Mouse (Mus musculus): Measurements from ENCODE around the gene Ccdc93.
A peak's percentile ranks its signal among the peaks of the same experiment; 100 is the strongest.

Ccdc93 gene

GRCm38 (mm10) chr1:121430938-121431928 lies at the start of gene Ccdc93:
Gene Ccdc93 (plus strand): TSS chr1:121431049.
- DNase-seq (ENCODE audit: low read depth), result peak; percentile 91

GRCm38 (mm10) chr1:121381562-121381961 lies 49.3 kb upstream of the Ccdc93 start:
- no peak for DNase-seq (ENCODE audit: low read depth)

DNA sequence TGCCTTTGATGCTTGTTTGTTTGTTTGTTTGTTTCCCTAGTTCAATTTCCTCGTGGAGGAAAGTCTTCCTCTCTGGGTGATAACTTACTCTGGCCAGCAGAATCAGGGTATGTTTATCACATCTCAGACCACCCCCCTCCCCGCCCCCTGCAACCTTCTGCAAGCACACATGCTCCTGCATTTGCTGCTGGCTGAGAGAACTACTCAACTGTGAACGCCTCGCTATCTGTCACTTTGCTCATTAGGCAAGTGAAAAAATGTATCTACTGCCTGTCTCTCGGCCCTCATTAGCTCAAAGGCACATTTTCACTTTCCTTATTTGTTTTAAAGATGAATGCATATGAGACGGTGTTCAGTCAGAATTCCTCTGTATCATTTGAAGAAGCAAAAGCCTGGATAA lies 42.5 kb upstream of the Ccdc93 start:
- DNase-seq (ENCODE audit: low read depth), result no peak

DNA sequence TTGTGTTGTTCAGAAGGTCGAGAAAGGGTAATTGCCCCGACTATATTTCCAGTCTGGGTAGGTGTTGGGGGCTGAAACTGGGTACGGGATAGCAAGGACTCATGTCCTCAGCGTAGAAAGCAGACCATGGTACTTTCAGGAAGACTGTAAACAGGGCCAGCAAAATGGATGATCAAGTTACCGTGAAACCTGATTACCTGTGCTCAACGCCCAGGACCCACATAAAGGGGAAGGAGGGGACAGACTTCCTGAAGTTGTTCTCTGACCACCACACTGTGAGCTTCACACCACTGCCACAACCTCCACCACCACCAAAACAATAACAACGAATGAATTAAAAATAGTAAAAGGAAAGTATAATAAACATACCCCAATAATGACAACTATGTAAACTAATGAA lies 42.1 kb upstream of the Ccdc93 start:
- no peak for DNase-seq (ENCODE audit: low read depth)

DNA sequence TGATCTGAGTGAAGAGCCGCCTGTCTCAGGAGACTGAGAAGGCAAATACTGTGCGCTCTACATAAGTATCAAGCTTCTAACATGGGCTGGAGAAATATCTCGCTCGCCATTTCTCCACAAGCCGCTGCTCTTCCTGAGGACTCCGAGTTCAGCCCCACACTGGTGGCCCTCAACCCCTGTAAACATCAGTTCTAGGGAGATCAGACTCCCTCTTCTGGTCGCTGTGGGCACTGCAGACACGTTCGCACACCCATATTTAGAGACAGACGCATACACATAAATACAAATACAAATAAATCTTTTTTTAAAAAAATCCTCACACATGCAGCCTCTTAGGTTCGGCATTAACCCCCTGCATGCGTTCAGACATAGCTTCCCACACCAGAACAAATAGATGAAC lies 41.3 kb upstream of the Ccdc93 start:
- peak; percentile 10 for DNase-seq (ENCODE audit: low read depth)

DNA sequence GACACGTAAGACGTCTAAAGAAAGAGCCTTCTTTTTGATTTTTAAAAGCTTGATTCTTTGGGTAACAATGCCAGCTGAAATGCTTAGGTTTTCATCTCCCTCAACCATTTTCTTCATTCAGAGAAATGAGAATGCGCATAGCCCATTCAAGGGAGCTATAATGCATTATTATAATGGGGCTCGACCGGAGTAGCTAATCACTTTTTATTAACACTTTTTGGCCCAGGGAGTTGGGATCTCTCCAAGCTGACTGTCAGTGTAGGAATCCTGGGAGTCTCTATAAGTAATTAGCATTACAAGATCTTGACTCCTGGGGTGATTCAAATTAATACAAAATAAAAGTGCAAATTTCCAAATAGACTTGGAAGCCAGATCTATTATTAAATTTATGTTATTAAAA lies 40.8 kb upstream of the Ccdc93 start:
- no peak for DNase-seq (ENCODE audit: low read depth)

DNA sequence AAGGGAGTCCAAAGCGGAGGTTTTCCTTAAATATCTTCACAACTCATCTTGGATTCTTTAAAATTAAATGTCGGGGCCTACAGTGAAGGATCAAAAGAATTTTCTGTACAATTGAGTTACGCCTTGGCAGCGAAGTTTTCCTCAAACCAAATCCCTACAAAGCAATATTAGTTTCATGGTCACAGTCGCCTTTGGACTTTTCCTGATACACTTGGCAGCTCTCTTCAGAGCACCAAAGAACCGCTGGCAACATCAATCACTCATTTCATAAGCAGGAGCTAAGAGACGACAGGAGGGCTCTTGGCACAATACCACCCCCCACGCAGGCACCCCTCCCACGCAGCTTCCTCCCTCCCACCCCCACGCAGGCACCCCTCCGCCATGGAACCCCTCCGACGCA lies 40.4 kb upstream of the Ccdc93 start:
- DNase-seq (ENCODE audit: low read depth), result no peak

DNA sequence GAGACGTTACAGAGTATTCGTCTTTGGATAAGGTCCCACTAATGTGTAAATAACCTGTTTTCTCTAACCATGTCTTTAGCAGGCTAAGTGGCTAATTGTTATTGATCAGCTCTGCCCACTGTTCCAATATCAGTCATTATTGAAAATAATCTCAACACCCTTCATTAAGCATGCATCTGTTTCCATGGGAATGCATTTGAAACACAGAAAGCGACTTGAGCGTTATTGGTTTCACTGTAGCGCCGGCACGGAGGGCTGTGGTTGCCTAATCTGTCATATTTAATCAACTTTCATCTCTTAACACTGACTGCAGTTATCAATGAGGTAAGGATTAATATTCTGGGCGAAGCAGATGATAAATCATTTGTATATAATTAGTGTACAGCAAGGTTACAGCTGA lies 40.0 kb upstream of the Ccdc93 start:
- no peak for DNase-seq (ENCODE audit: low read depth)

DNA sequence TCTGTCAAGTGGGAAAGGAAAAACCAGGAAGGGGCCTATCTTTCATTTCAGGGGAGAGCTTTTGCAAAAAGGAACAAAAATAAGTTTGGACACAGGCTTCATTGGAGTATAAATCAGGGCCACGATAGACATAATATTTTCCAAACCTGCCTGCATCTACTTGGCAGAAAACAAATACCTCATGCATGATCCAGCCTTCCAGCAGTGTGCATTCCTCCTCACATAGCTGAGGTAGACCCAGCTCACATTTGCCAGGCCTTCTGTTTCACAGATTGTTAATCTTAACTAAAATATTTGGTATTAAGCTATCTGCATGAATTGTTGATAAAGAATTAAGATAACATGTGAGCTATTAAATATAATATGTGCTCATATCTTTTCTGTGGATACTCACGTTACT lies 37.7 kb upstream of the Ccdc93 start:
- DNase-seq (ENCODE audit: low read depth), result no peak

DNA sequence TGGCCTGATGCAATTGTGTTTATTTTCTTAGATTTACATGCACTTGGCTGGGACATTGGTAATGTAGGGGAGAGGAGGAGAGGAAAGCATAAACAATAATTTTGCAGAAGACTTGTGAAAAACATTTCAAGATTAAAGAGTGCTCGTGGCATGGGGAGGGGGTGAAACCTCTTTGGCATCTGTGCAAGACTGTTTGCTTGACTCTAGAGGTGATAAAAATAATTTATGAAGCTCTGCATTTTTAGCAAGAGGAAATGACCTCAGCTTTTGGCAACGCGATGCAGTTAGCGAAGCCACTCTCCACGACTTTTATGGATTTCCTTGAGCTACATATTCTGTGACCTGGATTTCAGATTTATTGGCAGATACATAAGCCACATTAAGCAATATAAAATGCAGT lies 36.1 kb upstream of the Ccdc93 start:
- no peak for DNase-seq (ENCODE audit: low read depth)

DNA sequence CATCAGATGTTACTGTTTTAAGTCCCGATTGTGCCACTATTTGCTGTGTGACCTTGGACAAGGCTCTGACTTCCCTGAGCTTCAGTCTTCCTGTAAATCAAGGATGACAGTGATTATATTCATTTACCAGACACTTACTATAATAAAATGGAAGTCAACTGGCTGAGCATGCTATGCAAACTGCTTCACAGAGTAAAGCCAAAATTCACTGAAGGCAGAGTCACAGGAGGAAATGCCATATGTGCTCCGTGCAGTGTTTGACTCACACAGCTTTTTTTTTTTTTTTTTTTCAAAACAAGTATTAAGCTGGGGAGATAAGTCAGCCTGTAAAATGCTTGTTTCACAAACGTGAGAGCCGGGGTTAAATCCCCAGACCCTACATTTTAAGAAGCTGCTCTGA lies 34.3 kb upstream of the Ccdc93 start:
- no peak for DNase-seq (ENCODE audit: low read depth)

GRCm38 (mm10) chr1:121398231-121398630 lies 32.6 kb upstream of the Ccdc93 start:
- no peak for DNase-seq (ENCODE audit: low read depth)

DNA sequence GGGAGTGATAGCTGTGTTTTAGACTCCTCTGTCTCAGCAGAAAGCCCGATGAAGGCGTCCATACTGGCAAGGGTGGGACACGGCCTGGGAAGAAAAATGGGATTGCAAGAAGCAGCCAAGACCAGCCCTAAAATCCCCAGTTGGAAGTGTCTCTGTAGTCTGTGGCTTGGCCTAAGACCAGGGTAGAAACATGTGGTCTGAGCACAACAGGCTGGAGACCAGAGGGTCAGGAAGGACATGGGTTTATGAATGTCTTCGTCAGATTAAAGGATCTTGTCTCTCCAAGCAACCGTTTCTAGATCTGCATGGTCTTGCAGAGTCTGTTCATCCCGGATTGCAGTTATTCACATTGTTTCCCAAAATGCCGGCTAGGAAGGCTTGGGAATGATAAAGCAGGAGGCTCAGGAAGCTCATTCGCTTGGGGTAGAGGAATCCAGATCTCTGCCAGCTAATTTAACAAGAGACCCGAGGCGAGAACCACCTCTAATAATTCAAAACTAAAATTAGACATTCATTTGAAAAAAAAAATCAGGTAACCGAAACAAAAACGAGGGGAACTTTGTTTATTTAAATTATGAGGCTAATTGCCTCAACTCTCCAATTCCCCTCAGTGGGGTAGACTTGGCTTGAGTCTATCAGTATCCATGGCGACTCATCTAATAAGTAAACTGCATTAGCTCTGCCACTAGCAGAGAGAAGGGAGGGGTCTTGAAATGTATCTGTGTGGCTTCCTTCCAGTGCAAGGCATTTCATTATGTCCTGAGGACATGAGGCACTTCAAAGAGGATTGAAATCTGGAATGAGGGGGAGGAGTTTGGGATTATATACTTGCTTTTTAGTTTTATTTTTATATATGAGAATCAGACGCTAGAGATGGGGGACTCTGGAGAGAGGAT lies 31.6 kb upstream of the Ccdc93 start:
- no peak for DNase-seq (ENCODE audit: low read depth)

DNA sequence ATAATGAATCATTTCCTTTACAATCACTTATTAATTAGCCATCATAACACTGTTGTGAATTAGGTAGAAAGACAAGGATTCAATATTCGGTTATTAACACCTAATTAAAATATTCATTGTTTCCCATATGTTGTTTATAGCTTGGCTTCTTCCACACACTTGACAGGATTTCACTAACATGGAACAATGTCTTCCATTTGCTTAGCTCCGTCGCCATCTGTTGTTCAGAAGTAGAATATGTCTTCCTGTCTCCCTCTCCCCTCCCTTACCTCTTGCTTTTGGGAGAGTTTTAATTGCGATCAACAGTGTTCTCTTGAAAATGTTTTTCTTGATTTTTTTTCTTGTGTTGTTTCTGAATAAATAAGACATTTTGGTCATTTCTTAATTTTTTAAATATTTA lies 30.6 kb upstream of the Ccdc93 start:
- DNase-seq (ENCODE audit: low read depth), result peak; percentile 69

DNA sequence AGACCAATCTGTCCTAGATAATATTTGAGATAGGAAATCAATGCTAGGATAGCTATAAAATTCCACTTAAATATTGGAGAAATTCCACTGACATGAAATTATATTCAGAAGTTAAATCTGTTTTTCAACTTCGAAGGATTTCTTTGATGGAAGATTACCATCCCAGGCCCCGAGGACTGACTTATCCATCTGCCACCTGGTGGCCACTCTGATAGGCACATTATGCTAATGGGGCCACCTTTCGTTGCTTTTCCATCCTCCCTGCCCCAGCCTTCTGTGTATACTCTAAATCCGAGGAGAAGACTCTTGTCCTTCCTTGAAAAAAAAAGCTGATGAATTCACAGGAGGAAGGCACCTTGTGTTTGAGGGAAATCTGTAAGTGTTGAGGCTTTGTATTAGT lies 11.8 kb upstream of the Ccdc93 start:
- DNase-seq (ENCODE audit: low read depth), result peak; percentile 38

- DNase-seq (ENCODE audit: low read depth), result no peak
Observed at GRCm38 (mm10) chr1:121419569-121420265, 11.1 kb upstream of the Ccdc93 start.

DNA sequence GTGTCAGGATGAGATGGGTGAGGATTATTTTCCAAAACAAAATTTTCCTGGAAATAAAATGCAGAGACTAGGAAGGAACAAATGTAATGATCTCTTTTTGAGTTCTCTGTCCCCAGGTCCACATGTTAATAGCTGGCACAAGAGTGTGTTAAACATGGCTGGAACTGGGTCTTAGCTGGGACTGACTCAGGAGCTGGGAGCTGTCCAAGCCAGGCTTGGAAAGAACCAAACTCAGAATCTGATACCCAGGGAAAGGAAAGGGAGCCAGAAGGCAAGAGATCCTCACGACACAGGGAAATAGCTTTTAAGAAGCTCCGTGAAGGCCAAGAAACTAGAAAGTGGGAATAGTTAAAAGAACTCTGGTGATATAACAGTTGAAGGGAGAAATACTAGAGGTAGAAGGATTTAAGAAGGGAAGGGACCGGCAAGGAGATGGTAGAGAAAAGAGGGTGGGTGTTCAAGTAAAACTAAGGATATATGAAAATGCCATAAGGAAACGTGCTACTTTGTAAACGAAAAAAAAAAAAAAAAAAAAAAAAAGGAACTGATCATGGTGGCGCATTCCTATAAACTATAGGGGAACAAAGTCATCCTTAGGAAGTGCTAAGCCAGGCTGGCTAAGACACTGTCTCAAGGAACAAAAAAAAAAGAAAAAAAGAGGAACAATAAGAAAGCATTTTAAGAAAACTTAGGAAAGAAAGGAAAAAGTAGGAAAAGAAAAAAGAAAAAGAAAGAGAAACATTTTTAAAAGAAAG lies 489 bp upstream of the Ccdc93 start:
- DNase-seq (ENCODE audit: low read depth), result peak; percentile 11

GRCm38 (mm10) chr1:121435981-121436380 lies 5.1 kb downstream of the Ccdc93 start:
- DNase-seq (ENCODE audit: low read depth), result no peak

DNA sequence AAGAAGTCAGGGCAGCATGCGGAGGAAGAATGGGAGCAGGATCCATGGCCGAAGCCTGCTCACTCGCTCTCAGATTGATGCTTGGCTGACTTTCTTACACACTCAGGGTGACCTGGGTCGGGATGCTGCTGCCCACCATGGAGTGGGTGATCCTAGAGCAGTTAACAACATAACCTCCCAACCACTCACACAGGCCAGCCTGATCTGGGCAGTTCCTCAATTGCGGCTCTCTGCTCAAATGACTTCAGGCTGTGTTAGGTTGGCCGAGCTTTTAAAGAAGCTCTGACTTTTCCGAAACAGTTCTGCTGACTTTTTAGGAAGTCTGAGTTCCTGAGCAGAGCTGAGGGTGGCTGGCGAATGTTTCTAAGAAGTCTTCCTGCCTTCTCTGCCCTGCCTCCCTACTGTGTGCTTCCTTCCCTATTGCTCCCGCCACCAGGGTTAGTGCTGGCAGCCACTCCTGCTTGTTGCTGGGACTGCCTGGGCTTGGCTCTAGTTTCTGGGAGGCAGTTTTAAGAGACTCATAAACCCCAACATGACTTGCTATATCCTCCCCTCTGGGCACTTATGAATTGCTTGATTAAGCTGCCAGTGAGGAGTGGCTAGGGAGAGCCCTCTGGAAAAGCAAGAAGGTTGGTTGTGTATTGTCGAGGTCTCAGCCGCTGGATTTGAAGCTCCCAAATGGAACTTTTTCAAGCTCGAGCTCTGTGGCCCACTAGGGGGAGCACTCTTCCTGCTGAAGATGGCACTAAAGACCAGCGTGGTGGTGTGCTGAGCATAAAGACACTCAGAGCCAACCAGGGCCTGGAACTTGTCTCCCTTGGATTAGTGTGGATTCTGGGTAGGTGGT lies 9.9 kb downstream of the Ccdc93 start:
- peak; percentile 74 for DNase-seq (ENCODE audit: low read depth)

- DNase-seq (ENCODE audit: low read depth), result no peak
Observed at GRCm38 (mm10) chr1:121444147-121444546, 13.3 kb downstream of the Ccdc93 start.

DNA sequence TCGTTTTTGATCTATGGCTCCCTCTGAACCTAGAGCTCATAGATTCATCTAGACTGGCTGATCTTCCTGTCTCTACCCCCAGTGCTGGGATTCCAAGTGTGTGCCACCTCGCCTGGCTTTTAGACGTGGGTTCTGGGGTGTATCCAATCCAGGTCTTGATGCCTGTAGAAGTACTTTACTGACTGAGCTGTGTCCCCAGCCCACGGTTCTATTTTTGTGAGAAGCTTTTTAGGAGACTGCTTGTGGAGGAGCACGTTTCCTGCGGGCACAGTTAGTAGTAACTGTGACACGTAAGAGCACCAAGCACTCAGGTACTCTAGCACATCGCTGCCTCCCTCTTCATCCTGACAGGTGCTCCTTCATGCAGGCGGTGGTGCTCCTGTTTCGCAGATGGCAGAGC lies 16.4 kb downstream of the Ccdc93 start:
- DNase-seq (ENCODE audit: low read depth), result no peak

Measured in 416B (cell line).